Mouse (Mus musculus) ES-CJ7 (cell line): ENCODE measurements at regions not wholly inside any gene's neighbourhood (a gene's known extent, or its start where the extent isn't known, plus 50 kb on each side); places are given as distances from the start of the nearest gene placed in this dataset.
A peak's percentile ranks its signal among the peaks of the same experiment; 100 is the strongest.

Experiments used
- DNase-seq: peaks from one replicate; pipeline ENCODE4 v3.0.0; 2011; ENCODE audit warnings: low read depth, low spot score

DNA sequence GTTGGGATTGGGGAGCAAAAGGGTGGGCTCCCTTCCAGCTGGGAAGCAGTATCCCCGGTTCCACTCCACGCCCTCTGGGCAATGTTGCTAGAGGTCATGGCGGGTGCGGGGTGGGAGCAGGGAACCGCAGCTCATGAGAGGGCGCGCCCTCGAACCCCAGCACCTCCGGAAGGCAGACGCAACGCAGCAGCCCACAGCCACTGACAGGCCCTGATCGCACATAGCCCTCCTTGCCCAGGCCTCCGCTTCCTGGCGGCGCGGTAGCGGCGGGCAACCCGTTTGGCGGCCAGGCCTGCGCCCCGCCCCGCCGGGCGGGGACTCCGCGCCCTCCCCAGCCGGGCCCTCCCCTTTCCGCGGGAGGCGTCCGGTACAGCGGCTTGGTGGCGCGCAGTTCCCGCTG lies 464.4 kb upstream of the Gm21863 start:
- DNase-seq, result peak; percentile 23
